Mouse (Mus musculus): ENCODE measurements around the gene Hspa4l. TPM values are rescaled to one million over a fixed set of nuclear protein-coding genes. Genes with fewer than 3 reads are reported as not detected.
A peak's percentile ranks its signal among the peaks of the same experiment; 100 is the strongest.

The Hspa4l gene
- 24.9 and 31.0 TPM in 2 replicates for total RNA-seq (2014; rRNA removed)
- 23.5 and 28.5 TPM in 2 replicates for polyA plus RNA-seq (2015; fragmentation: Nextera tagmentation; extraction: Ambion mirVana)

DNA sequence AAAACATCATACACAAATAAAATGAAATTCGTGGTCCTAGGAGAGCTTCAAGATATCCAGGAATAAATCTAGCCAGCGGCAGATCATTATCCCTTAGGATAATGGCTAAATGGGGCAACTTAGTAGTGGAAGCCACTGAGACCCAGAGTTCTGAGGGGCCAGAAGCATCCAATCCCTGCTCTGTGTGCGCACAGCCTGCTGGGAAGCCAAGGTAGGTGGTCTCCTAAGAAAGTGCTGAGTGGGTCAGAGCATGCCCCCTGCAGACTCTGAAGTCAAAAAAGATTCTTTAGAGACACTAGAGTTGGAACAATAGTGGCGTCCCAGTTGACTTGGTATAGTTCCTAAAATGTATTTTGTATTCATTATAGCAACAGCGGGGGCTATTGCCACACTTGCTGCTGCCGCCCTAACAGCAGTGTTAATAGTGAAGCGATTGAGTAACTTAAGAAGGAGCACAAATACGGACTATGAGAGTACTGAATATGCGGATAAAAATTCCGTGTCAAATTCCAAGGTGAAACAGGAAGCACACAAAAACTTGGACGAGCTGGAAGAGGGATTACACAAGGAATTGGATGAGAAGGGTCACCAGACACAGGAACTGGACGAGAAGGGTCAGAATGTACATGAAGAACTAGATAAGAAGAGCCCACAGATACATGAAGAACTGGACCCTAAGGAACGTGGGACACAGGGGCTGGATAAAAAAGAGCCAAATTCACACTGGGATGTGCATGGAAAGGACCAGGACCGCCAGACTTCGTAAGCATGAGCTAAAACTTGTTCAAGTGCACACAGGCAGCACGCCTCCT, at the start of gene Hspa4l:
TSS of gene Hspa4l (plus strand) at position 472 of the 812 bp plus-strand sequence.
- no peaks in the 10 kb centered on the region for H3K9me3 ChIP-seq (ENCODE audit: low read length)
- DNase-seq (no peak), ATAC-seq (no peak)

GRCm38 (mm10) chr3:40695162-40695561, 49.1 kb upstream of the Hspa4l start:
- Histone ChIP-seq H3K36me3 (ENCODE audit: insufficient read depth) (peaks cover 19% of the 10 kb centered on the region), H3K4me1 (ENCODE audit: insufficient read depth) (no peaks in the 10 kb centered on the region), H3K9me3 (ENCODE audit: low read length) (no peaks in the 10 kb centered on the region), H3K4me2 (ENCODE audit: low read depth) (no peak overlapping the region), H3K27ac (ENCODE audit: low read depth, low read length) (no peak overlapping the region), H3K27me3 (ENCODE audit: insufficient read depth, low read length) (no peaks in the 10 kb centered on the region), H3K9ac (no peak overlapping the region), H3K4me3 (ENCODE audit: low read depth, low read length) (no peak overlapping the region)
- WGBS = 100% methylated on average over 2 of the region's 2 CpGs
- ATAC-seq = no peak
- no peak for TF ChIP-seq CTCF (IDR thresholded peaks at IDR 0.05; ENCODE audit: low read depth)
- no peak for DNase-seq

More for the DNA sequence above, at the start of gene Hspa4l:
- Histone ChIP-seq H3K4me3 (ENCODE audit: low read depth, low read length) (peak within 1 kb of the TSS; percentile 87), H3K9ac (peak within 1 kb of the TSS; percentile 87), H3K27ac (ENCODE audit: low read depth, low read length) (peak within 1 kb of the TSS; percentile 90), H3K4me1 (ENCODE audit: insufficient read depth) (peaks cover 10% of the 10 kb centered on the region; the same call in 1 of the 2 replicates), H3K4me2 (ENCODE audit: low read depth) (peak within 1 kb of the TSS; percentile 92), H3K27me3 (ENCODE audit: insufficient read depth, low read length) (no peaks in the 10 kb centered on the region), H3K36me3 (ENCODE audit: insufficient read depth) (no peaks in the 10 kb centered on the region)
- WGBS = 13% methylated on average over 16 of the region's 16 CpGs
- no peak for TF ChIP-seq CTCF (IDR thresholded peaks at IDR 0.05; ENCODE audit: low read depth)

DNA sequence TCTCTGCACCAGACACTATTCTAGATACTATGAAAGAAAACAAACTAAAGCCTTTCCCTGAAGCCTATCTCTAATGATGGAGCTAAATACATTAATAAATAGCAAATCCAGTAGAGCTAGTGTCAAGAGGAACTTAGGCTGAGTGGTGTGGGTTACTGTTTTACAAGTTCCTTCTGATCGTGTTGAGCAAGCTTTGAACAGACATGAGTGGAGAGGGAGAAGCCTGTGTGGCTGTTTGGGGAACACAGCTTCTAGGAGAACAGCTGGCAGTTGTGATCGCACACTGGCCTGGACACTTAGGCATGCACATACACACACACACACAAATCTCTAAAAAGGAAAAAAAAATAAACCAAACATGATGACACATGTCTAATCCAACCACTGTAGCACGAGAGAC, 45.5 kb upstream of the Hspa4l start:
- Histone ChIP-seq H3K4me2 (ENCODE audit: low read depth) (no peak overlapping the region), H3K9me3 (ENCODE audit: low read length) (no peaks in the 10 kb centered on the region), H3K27ac (ENCODE audit: low read depth, low read length) (no peak overlapping the region), H3K4me3 (ENCODE audit: low read depth, low read length) (no peak overlapping the region), H3K4me1 (ENCODE audit: insufficient read depth) (no peaks in the 10 kb centered on the region), H3K9ac (no peak overlapping the region), H3K27me3 (ENCODE audit: insufficient read depth, low read length) (no peaks in the 10 kb centered on the region), H3K36me3 (ENCODE audit: insufficient read depth) (peaks cover 20% of the 10 kb centered on the region)
- TF ChIP-seq CTCF (IDR thresholded peaks at IDR 0.05; ENCODE audit: low read depth) = no peak
- ATAC-seq (no peak), DNase-seq (no peak)
- WGBS = 90% methylated on average over 3 of the region's 3 CpGs

GRCm38 (mm10) chr3:40704816-40705430, 39.4 kb upstream of the Hspa4l start:
- Histone ChIP-seq H3K4me3 (ENCODE audit: low read depth, low read length) (no peak overlapping the region), H3K4me1 (ENCODE audit: insufficient read depth) (no peaks in the 10 kb centered on the region), H3K9ac (no peak overlapping the region), H3K27me3 (ENCODE audit: insufficient read depth, low read length) (no peaks in the 10 kb centered on the region), H3K9me3 (ENCODE audit: low read length) (no peaks in the 10 kb centered on the region), H3K4me2 (ENCODE audit: low read depth) (no peak overlapping the region), H3K27ac (ENCODE audit: low read depth, low read length) (no peak overlapping the region), H3K36me3 (ENCODE audit: insufficient read depth) (0 out of 2 replicates have a peak, but pooled peaks cover 4% of the 10 kb centered on the region)
- 87% methylated on average over 5 of the region's 5 CpGs for WGBS
- ATAC-seq (no peak), DNase-seq (no peak)
- TF ChIP-seq CTCF (IDR thresholded peaks at IDR 0.05; ENCODE audit: low read depth) = no peak

DNA sequence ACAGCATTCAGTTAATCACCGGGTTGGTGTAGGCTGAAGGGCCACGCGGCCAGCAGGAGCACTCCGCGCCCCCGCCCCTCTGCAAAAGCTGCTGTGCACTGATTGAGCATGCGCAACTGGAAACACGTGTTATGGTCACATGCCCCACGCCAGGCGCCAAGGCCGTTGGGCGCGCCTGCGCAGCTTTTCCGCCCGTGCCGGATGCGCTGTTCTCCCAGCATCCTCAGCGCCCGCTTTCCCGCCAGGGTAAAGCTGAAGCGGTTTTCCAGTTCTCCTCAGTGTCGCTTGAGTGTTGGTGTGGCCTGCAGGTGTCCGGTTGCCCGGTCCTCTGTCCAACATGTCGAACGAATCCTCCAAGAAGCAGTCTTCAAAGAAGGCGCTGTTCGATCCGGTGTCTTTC, 35.6 kb upstream of the Hspa4l start, which contains the start of gene Slc25a31:
TSS of gene Slc25a31 (plus strand) at position 201 of the 400 bp plus-strand sequence.
- Histone ChIP-seq H3K9ac (no peak within 1 kb of the TSS), H3K4me1 (ENCODE audit: insufficient read depth) (no peaks in the 10 kb centered on the region), H3K27ac (ENCODE audit: low read depth, low read length) (no peak within 1 kb of the TSS), H3K27me3 (ENCODE audit: insufficient read depth, low read length) (no peaks in the 10 kb centered on the region), H3K9me3 (ENCODE audit: low read length) (no peaks in the 10 kb centered on the region), H3K4me3 (ENCODE audit: low read depth, low read length) (no peak within 1 kb of the TSS), H3K4me2 (ENCODE audit: low read depth) (no peak within 1 kb of the TSS), H3K36me3 (ENCODE audit: insufficient read depth) (no peaks in the 10 kb centered on the region)
- WGBS = 94% methylated on average over 30 of the region's 30 CpGs
- DNase-seq (no peak), ATAC-seq (no peak)
- no peak for TF ChIP-seq CTCF (IDR thresholded peaks at IDR 0.05; ENCODE audit: low read depth)

DNA sequence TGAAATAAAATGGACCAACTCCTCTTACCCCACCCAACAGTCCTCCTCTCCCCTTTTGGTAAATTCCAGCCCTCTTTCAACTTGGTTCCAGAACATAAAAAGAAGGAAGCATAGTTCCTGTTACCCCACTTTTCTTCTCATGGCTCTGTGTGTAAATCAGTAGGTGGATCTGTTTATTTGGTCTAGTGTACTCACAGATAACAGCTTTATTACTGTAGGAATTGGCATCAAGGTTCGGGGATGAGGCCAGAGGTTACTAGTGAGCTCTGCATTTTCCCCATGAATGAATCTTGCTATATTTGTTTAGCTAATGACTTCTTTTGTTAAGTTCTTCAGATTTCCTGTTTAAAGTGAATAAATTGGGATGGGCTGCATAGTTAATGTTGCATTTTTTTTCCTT, 28.2 kb upstream of the Hspa4l start:
- Histone ChIP-seq H3K9ac (no peak overlapping the region), H3K27me3 (ENCODE audit: insufficient read depth, low read length) (no peaks in the 10 kb centered on the region), H3K4me1 (ENCODE audit: insufficient read depth) (no peaks in the 10 kb centered on the region), H3K4me3 (ENCODE audit: low read depth, low read length) (no peak overlapping the region), H3K36me3 (ENCODE audit: insufficient read depth) (no peaks in the 10 kb centered on the region), H3K4me2 (ENCODE audit: low read depth) (no peak overlapping the region), H3K9me3 (ENCODE audit: low read length) (no peaks in the 10 kb centered on the region), H3K27ac (ENCODE audit: low read depth, low read length) (no peak overlapping the region)
- 31% methylated on average over 1 of the region's 1 CpGs for WGBS
- DNase-seq (no peak), ATAC-seq (no peak)
- no peak for TF ChIP-seq CTCF (IDR thresholded peaks at IDR 0.05; ENCODE audit: low read depth)

DNA sequence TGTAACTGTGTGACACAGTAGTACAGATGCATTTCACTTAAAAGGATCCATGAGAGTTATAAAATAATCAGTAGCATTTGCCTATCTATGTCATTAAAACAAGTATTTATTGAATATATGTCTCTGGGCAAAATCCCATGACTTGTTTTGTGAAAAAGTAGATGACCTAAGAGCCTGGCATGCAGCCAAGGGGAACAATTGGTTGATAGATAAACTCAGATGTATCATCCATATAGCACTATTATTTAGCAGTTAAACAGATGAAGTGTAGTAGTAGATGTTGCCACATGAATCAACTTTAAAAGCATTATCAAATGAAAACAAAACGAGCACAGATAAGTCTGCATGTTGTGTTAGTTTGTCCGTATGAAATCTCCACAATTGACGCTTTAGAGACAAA, 25.3 kb upstream of the Hspa4l start:
- Histone ChIP-seq H3K9me3 (ENCODE audit: low read length) (no peaks in the 10 kb centered on the region), H3K4me1 (ENCODE audit: insufficient read depth) (no peaks in the 10 kb centered on the region), H3K27ac (ENCODE audit: low read depth, low read length) (no peak overlapping the region), H3K4me2 (ENCODE audit: low read depth) (no peak overlapping the region), H3K36me3 (ENCODE audit: insufficient read depth) (no peaks in the 10 kb centered on the region), H3K4me3 (ENCODE audit: low read depth, low read length) (no peak overlapping the region), H3K27me3 (ENCODE audit: insufficient read depth, low read length) (no peaks in the 10 kb centered on the region), H3K9ac (no peak overlapping the region)
- WGBS = 85% methylated on average over 3 of the region's 3 CpGs
- DNase-seq (no peak), ATAC-seq (no peak)
- TF ChIP-seq CTCF (IDR thresholded peaks at IDR 0.05; ENCODE audit: low read depth) = no peak

Data from forebrain, postnatal 0 days (tissue).